Mouse (Mus musculus): ENCODE measurements at regions not wholly inside any gene's neighbourhood (a gene's known extent, or its start where the extent isn't known, plus 50 kb on each side); places are given as distances from the start of the nearest gene placed in this dataset.

GRCm38 (mm10) chr12:39373721-39374120 lies 594.5 kb downstream of the Etv1 start:
- no peak for TF ChIP-seq CTCF (IDR thresholded peaks at IDR 0.05; ENCODE audit: insufficient read depth, low read length)
- TF ChIP-seq POLR2A (IDR thresholded peaks at IDR 0.05; ENCODE audit: borderline replicate concordance, extremely low read depth, low read depth, low read length) = no peak
